ENCODE assay signal across 8 mouse cellular contexts in genomic region chr19:8663360-8663839, GRCm38 (mm10). TPM values are rescaled to one million over a fixed set of nuclear protein-coding genes. Genes with fewer than 3 reads are reported as not detected.
DNase-seq lines count a peak whose midpoint lies in the region; ATAC-seq lines count a peak whose summit lies in the region.

Chrm1 (plus strand) TSS chr19:8663789.

- 69% methylated on average over 9 of the region's 9 CpGs for WGBS in heart, embryonic 16.5 days
- 54% methylated on average over 9 of the region's 9 CpGs for WGBS in embryonic facial prominence, embryonic 15.5 days
- WGBS in midbrain, embryonic 14.5 days = 74% methylated on average over 9 of the region's 9 CpGs

- H3K9ac ChIP-seq in heart, embryonic 16.5 days (ENCODE audit: low read length) = no peak within 1 kb of the TSS
- H3K9ac ChIP-seq in embryonic facial prominence, embryonic 15.5 days = no peak within 1 kb of the TSS
- H3K9ac ChIP-seq in midbrain, embryonic 14.5 days (replicated peaks; ENCODE audit: low read length) = no peak within 1 kb of the TSS

- intact Hi-C loops in heart, postnatal 25 days (cut with DNase I) = loop anchor here (2.0 kb wide), 1 partner anchor 19 kb away; no protein-coding TSS in a partner anchor

- H3K4me3 ChIP-seq in heart, embryonic 16.5 days (ENCODE audit: low read length) = no peak within 1 kb of the TSS
- peak within 1 kb of the TSS; percentile 43 for H3K4me3 ChIP-seq in embryonic facial prominence, embryonic 15.5 days (replicated peaks)
- peak within 1 kb of the TSS; percentile 45 for H3K4me3 ChIP-seq in midbrain, embryonic 14.5 days (replicated peaks; ENCODE audit: low read depth, low read length)

- no peak within 1 kb of the TSS for H3K27ac ChIP-seq in heart, embryonic 16.5 days (ENCODE audit: low read length)
- H3K27ac ChIP-seq in embryonic facial prominence, embryonic 15.5 days (replicated peaks) = no peak within 1 kb of the TSS
- H3K27ac ChIP-seq in midbrain, embryonic 14.5 days (replicated peaks; ENCODE audit: low read depth, low read length) = no peak within 1 kb of the TSS

- peaks cover 13% of the 10 kb centered on the region; the same call in 1 of the 2 replicates for H3K4me1 ChIP-seq in heart, embryonic 16.5 days (ENCODE audit: control insufficient read depth, insufficient read depth, low read length)
- peaks cover 26% of the 10 kb centered on the region for H3K4me1 ChIP-seq in embryonic facial prominence, embryonic 15.5 days
- H3K4me1 ChIP-seq in midbrain, embryonic 14.5 days (ENCODE audit: control insufficient read depth, insufficient read depth, low read length) = 0 out of 2 replicates have a peak, but pooled peaks cover 5% of the 10 kb centered on the region

- peak within 1 kb of the TSS; percentile 80; the same call in 1 of the 2 replicates for H3K4me2 ChIP-seq in heart, embryonic 16.5 days (ENCODE audit: low read depth, low read length)
- H3K4me2 ChIP-seq in embryonic facial prominence, embryonic 15.5 days (replicated peaks) = peak within 1 kb of the TSS; percentile 83
- peak within 1 kb of the TSS; percentile 96 for H3K4me2 ChIP-seq in midbrain, embryonic 14.5 days (ENCODE audit: low read length)

- ATAC-seq in heart, embryonic 16.5 days (replicated peaks; ENCODE audit: extremely low read depth, insufficient read depth, low FRiP score) = no peak; the same call in 1 of the 2 replicates
- ATAC-seq in embryonic facial prominence, embryonic 15.5 days (ENCODE audit: insufficient number of reproducible peaks, low FRiP score, low TSS enrichment, low read depth) = no peak
- no peak for ATAC-seq in midbrain, embryonic 14.5 days (ENCODE audit: low FRiP score, low TSS enrichment)
- ATAC-seq in inflammation-experienced regulatory T-cells, adult 6 months = no peak

- H3K36me3 ChIP-seq in heart, embryonic 16.5 days (ENCODE audit: control insufficient read depth, insufficient read depth) = no peaks in the 10 kb centered on the region
- no peaks in the 10 kb centered on the region for H3K36me3 ChIP-seq in embryonic facial prominence, embryonic 15.5 days
- H3K36me3 ChIP-seq in midbrain, embryonic 14.5 days (ENCODE audit: control insufficient read depth, insufficient read depth, low read length) = no peaks in the 10 kb centered on the region

- H3K9me3 ChIP-seq in heart, embryonic 16.5 days (replicated peaks; ENCODE audit: control insufficient read depth, low read length) = no peaks in the 10 kb centered on the region
- H3K9me3 ChIP-seq in embryonic facial prominence, embryonic 15.5 days (replicated peaks) = no peaks in the 10 kb centered on the region
- H3K9me3 ChIP-seq in midbrain, embryonic 14.5 days (ENCODE audit: control insufficient read depth, low read length) = no peaks in the 10 kb centered on the region

- no peak for DNase-seq in heart, postnatal 25 days (ENCODE audit: low spot score)
- DNase-seq in layer of hippocampus, postnatal 14 days (ENCODE audit: low spot score in 2 of 2) = peak; percentile 76 to 77
- no peak for DNase-seq in midbrain, embryonic 14.5 days
- DNase-seq in gastrocnemius, postnatal 4 days (ENCODE audit: low spot score in 2 of 2) = no peak
- no peak for DNase-seq in kidney, adult 9 months

- H3K27me3 ChIP-seq in heart, embryonic 16.5 days (ENCODE audit: control insufficient read depth, insufficient read depth, low read length) = peaks cover 8% of the 10 kb centered on the region; the same call in 1 of the 2 replicates
- H3K27me3 ChIP-seq in embryonic facial prominence, embryonic 15.5 days = 0 out of 2 replicates have a peak, but pooled peaks cover 2% of the 10 kb centered on the region
- H3K27me3 ChIP-seq in midbrain, embryonic 14.5 days (ENCODE audit: control insufficient read depth, insufficient read depth, low read length) = peaks cover 4% of the 10 kb centered on the region

RNA-seq across cellular contexts. Expression of gene Chrm1, which starts in this region (rescaled TPM):
- 0.09 TPM in 2 replicates for polyA plus RNA-seq in heart, embryonic 16.5 days (2015; fragmentation: Nextera tagmentation; extraction: Ambion mirVana)
- not detected for total RNA-seq in heart, postnatal 25 days (2021)
- polyA plus RNA-seq in embryonic facial prominence, embryonic 15.5 days (2015; fragmentation: Nextera tagmentation; extraction: Ambion mirVana) = 0.76 and 0.83 TPM in 2 replicates
- total RNA-seq in layer of hippocampus, postnatal 14 days (2021) = 100 to 1,000 TPM; 162 to 166 TPM
- polyA plus RNA-seq in midbrain, embryonic 14.5 days (2014; fragmentation: Nextera tagmentation; extraction: Ambion mirVana) = 0.19 and 0.45 TPM in 2 replicates
- total RNA-seq in gastrocnemius, postnatal 4 days (2021) = under 1 TPM; 0.05 to 0.10 TPM
- not detected for polyA plus RNA-seq in inflammation-experienced regulatory T-cells, adult 6 months (2017; shearing (Covaris generic))

Comparison
In these comparisons a context has a peak if more than half of its experiments do, and no peak if none do; other contexts are left out.
1. RNA of gene Chrm1 (total RNA-seq): 162 to 166 TPM in layer of hippocampus, postnatal 14 days; not detected in heart, postnatal 25 days and 0.05 to 0.10 TPM in gastrocnemius, postnatal 4 days; every median in the first group is over 100 times any median in the second.
2. DNase-seq: peak in layer of hippocampus, postnatal 14 days (2 of 2); none in heart, postnatal 25 days (single experiment), midbrain, embryonic 14.5 days (single experiment), gastrocnemius, postnatal 4 days (0 of 2) and kidney, adult 9 months (single experiment).
3. Peak in every context shown above with its lines, with median percentiles within 50 percentile points of each other: H3K4me2 ChIP-seq.